Mouse (Mus musculus): ENCODE measurements around the gene Ssh1. TPM values are rescaled to one million over a fixed set of nuclear protein-coding genes. Genes with fewer than 3 reads are reported as not detected.

The Ssh1 gene
- total RNA-seq, 2 experiments from 2014 or later: 27.9 to 30.9 TPM

DNA sequence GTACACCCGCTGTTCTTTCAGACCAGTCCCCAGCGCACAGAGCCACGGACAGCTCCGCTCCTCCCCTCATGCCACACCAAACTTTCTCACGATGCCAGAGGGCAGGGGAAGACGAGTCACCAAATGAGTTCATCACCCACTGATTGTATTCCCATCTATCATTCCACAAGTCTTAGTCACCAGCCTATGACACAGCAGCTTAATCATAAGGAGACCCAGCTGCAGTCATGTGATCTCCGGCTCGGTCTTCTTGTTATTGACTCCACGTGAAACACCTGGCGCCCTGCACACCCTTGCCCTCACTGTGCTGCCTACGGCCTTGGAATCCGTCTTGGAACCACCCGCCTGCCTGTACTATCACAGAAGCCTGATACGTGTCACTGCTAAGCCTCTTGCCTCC lies 28.7 kb downstream of the Ssh1 start:
- DNase-seq: no peak

DNA sequence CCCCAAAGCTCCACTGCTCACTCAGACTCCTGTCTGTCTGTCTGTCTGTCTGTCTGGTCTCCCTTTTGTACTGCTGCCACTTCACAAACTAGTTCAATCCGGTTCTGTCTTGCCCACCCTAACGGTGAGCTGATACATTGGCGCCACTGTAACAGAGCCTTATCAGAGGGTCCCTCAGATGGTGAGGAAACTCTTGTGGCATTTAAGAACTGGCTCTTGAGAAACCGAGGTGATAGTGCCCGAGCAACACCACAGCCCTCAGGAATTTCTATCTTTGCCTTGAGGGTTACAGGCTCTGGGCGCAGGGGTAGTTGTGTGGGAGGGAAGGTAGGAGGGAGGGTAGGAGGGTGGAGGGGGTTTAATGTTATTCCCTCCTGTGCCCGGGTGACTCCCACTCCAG lies 31.9 kb downstream of the Ssh1 start:
- no peak for DNase-seq

DNA sequence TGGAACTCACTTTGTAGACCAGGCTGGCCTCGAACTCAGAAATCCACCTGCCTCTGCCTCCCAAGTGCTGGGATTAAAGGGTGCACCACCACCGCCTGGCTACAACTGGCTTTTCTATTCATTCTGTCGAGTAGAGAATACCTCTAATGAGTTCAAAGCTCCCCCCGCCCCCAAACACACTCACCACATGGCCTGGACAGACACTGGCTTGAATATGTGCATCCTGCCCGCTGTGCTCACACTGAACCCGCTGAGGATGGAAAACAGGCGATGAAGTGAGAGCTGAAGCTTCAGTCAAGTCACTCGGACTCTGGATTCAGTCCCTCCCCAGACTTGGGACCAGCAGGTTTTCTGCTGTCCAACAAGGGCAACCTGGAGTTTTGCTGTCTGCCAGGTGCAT lies 33.3 kb downstream of the Ssh1 start:
- DNase-seq: no peak

DNA sequence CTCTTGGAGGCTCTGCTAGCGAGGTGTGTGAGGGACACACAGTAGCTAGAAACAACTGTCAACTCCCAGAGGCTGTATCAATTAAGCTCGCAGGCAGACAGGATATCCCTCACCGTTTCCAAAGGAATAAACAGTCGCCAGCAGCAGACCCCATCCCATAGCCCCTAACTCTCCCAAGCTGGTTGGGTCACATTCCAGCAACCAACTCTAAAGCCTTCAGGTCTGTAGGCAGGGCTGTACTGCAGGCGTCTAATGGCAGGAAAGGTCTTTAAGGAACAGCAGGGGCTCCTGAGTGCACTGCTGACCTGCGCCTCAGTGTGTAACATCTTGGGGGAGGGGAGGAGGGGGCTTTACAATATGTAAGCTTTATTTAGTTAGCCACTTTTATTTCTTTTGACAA lies 34.7 kb downstream of the Ssh1 start:
- no peak for DNase-seq

DNA sequence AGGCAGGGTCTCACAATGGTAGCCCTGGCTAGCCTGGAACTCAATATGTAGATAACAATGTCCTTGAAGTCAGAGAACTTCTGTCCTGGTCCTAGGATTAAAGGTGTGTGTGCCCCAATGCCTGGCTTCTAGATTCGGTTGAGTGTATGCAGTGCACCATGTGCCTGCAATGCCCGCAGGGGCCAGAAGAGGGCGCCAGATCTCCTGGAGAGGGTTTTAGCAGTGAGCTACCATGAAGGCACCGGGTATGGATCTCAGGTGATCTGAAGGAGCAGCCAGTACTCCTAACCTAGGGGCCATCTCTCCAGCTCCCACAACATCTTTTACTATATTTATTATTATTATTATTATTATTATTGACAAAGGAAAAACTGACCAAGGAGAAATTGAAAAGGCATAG lies 37.2 kb downstream of the Ssh1 start:
- peak; percentile 68 to 72 for DNase-seq

DNA sequence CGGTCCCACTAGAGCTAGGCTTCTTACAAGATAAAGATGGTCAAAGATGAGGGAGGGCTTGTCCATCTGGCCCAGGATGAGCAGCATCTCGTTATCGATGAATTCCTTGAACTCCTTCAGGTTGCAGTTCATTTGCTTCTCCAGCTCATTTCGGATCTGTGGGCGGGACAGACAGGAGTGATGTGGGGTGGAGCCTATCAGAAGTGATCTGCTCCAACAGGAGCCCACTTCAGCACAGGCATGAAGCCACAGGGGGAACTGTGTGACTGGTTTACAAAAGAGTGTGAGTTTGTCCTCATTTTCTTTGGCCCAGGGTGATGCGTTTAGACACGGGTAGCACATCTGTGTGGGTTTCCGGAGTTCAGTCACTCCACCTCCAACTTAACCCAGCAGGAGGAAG lies 38.0 kb downstream of the Ssh1 start:
- no peak for DNase-seq

DNA sequence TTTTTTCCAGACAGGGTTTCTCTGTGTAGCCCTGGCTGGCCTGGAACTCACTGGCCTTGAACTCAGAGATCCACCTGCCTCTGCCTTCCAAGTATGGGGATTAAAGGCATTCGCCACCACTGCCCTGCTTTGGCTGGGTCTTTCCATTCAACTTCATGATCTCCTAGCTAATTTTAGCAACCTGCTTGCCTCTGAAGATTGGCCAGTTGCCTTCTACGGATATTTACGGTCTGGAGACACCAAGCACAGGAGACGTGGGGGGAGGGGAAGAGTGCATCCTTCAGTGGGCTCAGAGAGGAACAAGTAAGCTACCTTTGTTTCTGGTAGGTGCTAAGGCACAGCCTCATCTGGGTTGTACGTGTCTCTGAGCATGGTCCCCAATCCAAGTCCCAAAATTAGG lies 38.4 kb downstream of the Ssh1 start:
- no peak for DNase-seq

DNA sequence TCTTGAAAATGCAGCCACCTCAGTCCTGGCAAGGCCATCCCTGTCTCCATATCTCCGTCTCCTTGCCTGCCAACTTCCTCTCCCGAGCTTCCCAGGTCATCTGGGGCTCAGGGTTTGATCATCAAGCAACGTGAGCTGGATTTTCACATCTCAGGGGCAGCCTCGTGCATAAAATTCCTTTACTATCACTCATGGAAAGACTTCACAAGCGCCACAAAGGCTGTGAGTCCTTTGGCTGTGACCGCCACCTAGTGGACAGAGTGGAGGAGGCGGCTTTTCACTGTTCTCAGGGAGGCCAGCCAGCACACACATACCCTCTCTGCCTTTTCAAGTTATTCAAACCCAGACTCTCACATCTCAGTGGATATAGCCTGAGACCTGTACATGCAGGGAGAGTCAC lies 39.3 kb downstream of the Ssh1 start:
- DNase-seq: peak; percentile 79 to 82

DNA sequence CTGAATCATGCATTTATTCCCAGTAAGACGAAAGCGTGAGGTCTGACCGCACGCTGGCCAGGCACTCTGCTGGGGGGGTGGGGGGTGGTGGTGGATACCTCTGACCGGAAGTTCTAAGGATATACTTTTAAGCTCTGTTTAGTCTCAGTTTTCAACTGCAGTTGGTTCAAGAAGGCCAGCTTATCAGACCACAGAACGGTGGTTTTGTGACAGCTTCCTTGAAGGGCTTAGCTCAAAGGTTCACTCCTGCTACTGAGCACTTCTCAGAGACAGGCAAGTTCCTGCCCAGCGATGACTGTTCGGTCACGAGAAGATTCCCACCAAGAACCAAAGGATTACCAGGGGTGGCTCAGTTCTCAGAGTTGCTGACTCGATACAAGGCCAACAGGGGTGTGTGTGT lies 41.2 kb downstream of the Ssh1 start:
- no peak for DNase-seq

DNA sequence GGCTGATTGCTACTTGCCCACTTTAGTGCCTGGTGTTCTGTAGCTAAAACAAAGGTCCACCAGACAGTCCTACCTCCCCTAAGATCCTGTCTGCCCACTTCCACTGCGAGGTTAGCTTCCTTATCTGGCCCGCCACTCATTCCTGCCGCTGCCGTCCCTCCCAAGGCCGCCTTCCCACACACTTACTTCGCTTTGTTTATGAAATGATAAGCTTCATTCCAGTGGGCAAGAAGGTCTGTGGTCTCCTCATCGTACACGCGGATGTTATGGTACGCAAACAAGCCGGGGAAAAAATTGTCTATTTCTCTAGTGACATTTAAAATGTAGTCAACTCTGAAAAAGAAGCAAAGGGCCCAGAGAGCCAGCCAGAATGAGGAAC lies 42.0 kb downstream of the Ssh1 start:
- DNase-seq: no peak

DNA sequence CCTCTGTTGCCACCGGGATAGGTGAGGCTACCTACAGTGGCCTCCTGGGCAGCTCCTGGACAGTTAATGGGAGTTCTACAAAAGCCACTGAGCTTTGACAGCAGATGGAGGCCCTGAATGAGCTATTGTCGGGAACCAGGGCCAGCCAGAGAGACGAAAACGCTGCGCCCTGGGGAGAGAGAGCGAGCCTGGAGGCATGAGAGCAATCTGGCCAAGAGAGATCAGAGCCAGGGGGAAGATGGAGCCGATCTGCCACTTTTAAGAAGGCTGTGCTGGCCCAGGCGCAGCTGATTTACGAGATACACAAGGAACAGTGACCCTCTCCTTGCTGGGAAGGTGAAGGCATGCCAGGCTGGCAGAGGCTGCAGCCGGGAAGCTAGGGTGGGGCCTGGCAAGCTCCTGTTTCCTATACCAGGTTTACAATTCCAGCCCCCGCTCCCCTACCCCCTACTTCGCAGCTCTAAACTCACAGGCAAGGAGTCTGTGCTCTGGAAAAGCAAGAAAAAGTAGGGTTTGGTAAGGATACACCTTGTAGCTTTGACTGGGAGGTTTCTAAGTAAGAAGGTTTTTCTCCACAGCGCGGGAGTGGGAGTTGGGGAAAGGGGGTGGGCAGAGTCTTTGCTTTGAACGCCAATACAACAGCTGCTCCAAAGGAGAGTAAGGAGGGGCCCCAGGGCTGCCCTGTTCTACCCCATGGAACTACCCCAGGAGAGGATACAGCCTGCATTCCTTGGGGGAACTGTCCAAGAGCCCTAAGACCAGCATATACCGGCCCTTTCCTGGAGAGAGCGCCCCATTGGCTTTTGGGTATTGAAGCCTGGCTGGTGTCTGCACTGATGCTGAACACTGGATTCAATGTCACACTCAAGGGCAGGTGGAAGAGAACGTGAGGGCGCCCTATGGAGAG lies 42.7 kb downstream of the Ssh1 start:
- DNase-seq: no peak

DNA sequence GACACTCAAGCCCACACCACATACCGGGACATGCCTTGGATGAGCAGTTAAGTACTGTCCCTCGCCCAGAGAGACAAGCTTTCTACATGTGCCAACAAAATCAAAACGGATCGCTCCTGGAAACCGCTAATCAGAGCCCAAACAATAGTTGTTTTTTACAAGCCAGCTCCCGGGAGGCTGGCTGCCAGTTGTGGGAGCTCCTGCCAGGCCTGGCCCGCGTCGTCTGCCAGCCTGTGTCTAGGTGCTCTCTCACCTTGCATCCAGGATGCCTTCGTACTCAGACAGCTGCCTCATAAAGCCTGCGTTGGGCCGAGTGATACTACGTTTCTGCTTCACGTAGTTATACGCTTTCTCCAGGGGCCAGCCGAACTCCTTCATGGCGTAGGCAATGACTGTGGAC lies 43.6 kb downstream of the Ssh1 start:
- DNase-seq: peak in 1 of 2 experiments; percentile 24

DNA sequence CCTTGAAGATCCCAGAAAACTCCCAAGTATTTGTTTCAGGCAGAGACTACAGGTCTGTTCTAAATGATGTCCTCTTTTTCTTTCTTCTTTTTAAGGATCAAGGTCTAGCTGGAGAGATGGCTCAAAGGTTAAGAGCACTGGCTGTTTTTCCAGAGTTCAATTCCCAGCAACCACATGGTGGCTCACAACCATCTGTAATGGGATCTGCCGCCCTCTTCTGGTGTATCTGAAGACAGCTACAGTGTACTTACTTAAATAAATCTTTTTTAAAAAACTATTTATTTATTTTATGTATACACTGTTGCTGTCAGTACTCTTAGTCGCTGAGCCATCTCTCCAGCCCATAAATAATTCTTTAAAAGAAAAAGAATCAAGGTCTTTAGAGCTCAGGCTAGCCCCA lies 46.4 kb downstream of the Ssh1 start:
- no peak for DNase-seq

DNA sequence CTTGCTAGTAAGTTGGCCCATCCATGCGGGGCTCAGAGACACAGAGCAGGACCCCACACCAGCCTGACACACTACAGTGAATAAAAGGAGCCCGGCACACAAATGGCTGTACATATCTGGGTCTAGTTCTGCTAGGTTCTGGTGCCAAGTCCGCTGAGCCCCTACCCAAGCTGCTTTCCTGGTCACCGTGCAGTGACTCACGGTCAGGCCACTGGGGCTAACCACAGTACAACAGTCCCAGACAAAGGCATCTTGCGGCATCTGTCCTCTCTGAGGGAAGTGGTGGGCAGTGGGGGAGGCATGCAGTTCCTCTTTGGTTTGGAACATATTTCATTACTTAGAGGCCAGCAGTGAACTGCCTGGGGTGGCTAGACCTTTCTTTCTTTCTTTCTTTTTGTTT lies 48.6 kb downstream of the Ssh1 start:
- no peak for DNase-seq

DNA sequence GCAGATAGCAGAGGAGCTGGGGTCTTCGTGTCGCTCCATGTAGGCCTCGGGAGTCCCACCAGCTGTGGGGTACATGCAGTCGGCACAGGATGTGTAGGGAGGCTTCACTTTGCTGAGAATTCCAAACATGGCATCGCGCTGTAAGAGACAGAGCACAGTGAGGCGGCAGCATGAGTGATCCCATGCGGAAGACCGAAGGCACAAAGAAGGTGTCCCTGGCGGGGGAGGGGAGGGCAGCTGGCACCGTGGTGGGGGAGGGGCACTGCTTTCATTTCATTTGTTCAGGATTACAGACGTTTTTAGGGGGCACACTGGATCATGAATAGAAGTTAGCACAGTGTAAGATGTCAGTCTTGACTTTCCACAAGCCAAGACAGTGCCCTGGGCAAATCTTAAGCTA lies 50.4 kb downstream of the Ssh1 start:
- DNase-seq: no peak

DNA sequence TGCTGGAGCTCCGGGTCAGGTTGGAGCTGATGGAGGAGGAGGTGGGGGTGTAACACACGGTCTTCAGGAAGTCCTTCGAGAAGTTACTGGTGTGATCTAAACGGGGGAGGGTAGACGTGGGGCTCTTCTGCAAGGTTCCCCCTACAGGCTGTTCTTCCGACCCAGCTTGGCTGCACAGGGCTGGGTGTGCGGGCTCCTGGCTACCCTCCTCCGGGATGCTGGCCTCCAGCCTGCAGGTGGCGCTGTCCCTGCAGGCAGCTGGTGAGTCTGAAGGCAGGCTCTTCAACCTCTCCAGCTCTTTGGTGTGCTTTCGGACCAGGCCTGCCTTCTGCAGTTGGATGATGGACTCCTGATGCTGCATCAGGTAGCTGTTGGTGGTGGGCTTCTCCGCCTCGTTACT lies 51.1 kb downstream of the Ssh1 start:
- DNase-seq: no peak

DNA sequence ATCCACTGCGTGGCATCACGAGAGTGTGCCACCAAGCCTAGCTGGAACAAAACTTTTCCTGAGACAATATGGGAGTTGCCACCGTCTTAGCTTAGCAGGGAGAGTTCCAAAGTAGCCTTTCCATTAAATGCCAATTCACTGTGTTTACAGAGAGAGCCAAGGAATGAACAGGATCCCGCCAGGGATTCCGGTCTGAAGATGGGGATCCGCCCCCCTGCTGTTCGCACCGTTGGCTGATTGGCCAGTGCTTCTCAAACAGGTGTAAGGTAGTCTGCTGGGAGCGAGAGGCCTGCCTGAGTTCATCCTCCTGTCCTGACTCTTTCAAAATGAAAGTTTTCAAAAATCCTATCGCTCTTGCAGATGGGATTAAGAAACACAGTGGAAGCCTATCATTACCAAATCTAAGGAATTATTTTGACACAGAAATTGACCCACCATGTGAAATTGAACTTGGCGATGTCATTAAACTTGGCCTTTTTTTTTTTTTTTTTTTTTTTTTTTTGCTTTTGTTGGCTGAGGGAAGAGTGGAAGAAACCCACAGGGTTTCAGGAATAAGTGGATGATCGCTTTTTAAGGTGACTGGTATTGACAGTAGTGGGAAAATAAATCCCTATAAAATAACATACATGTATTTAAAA lies 54.3 kb downstream of the Ssh1 start:
- no peak for DNase-seq

DNA sequence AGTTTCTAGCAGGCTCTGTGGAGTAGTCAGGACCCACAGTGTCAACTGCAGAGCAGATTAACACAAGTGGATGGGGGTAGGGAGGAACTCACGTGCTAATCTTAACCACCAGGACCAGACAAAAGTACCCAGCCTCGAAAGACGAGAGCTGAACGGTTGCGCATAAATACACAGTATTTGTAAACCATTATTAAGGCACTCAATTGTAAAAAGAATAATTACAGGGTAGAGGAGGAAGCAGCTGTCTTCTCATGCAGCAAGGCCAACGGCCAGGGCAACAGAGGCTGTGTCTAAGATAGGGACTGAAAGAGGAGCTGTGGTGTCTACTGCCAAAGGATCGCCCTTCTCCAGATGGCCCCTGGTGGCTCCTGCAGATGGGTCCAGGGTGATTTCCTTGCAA lies 56.0 kb downstream of the Ssh1 start:
- DNase-seq: no peak

DNA sequence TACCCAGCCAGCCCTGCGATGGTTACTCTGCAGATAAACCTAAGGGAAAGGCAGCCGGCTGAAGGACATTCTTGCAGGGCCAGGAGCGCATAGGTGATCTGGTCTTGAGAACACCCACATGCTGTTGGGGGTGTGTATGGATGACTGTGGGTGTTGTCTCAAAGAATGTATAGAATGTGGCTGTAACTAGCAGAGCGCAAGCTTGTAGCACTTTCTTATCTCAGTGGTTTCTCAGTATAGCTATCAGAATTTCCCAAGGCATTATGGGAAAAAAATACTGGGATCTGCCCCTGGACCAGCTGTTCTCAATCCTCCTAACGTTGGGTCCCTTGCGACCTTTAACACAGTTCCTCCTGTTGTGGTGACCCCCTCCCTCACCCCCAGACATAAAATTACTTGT lies 59.8 kb downstream of the Ssh1 start:
- DNase-seq: no peak

DNA sequence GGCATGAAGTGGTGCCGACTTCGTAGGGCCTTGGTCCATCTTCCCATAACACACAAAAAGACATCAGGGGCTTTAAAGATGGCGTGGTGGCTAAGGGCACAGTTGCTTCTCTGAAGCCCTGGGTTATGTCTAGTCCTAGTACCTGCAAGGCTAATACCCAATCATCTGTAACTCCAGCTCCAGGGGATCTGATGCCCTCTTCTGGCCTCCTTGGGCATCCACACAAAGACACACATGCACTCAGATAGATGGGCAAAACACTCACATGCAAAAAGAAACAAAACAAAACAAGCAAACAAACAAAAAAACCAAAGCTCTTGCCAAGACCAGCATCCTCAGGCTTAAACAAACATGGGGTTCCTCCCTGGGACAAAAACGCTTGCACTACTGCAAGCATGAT lies 60.2 kb downstream of the Ssh1 start:
- no peak for DNase-seq

DNA sequence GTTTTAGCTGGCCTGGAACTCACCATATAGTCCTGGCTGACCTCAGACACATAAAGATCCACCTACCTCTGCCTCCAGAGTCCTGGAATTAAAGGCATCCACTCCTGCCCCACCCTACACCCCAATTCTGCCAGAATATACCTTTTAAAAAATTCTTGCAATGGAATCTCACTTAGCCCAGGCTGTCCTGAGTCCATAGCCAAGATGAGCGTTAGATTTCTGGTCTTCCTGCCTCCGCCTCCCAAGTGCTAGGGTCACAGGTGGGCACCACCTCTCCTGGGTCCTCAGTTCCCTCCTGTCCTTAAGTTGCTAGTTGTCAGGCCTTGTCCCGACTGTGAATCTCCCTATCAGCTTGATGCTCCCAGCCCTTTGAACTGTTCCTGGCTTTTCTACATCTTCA lies 61.4 kb downstream of the Ssh1 start:
- DNase-seq: no peak

DNA sequence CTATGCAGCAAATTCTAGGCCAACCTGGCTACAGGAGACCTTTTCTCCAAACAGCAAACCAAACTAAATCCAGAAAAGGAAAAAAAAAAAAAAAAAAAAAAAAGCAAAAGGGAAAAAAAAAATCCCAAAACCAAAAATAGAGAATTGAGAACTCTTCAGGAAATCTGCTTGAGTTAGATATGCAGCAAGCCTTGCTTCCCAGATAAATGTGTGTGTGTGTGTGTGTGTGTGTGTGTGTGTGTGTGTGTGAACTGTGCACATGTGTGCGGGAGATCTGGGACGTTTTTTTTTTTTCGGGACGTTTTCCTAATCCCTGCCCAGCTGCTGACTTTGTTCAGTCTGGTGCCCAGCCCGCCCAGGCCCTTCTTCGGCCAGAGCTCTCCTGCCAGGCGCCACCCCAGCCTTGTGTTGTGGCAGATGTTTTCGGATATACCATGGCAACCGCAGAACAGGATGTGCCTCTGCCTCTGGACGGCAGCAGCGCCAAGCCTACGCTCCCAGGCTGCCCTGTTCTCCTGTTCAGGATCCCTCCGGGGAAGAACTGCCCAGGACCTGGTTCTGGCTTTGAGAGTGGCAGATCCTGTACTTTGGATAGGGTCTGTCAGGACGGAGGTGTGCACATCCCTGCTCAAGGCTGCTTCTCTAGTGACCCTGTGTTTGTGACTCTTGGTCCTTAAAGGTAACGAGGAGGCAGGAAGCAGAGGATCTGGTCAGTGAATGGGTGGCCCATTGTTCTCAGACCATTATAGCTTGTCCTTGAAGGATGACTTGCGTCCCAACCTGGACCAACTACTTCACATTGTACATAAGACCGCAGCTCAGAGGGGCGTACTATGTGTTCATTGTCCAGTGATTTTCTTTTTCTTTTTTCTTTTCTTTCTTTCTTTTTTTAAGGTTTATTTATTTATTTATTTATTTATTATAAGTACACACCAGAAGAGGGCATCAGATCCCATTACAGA lies 62.8 kb downstream of the Ssh1 start:
- DNase-seq: no peak

Measured in layer of hippocampus, postnatal 36 days (tissue).